In genomic region chr13:24571906-24572305, GRCm38 (mm10) we compare ENCODE assay signal across 29 mouse cellular contexts. TPM values are rescaled to one million over a fixed set of nuclear protein-coding genes. Genes with fewer than 3 reads are reported as not detected.
DNase-seq lines count a peak whose midpoint lies in the region; ATAC-seq and TF ChIP-seq lines count a peak whose summit lies in the region.
"Had no signal": no experiment of that assay in that cellular context is flagged by ENCODE, and none has a peak within 500 bp of the region (broad histone marks: within the 10 kb centered on the region; RNA-seq: fewer than 3 reads in every experiment).

No protein-coding gene starts in this region.

- peaks cover 5% of the 10 kb centered on the region for H3K4me1 ChIP-seq in heart, adult 2 months (ENCODE audit: control insufficient read depth, insufficient read depth, low read length)
- H3K4me1 ChIP-seq in heart, embryonic 11.5 days (ENCODE audit: control insufficient read depth, insufficient read depth, low read length): peaks cover 25% of the 10 kb centered on the region
- peaks cover 7% of the 10 kb centered on the region; the same call in 1 of the 2 replicates for H3K4me1 ChIP-seq in midbrain, embryonic 11.5 days (ENCODE audit: control insufficient read depth, insufficient read depth, low read length)

- 0 out of 2 replicates have a peak, but pooled peaks have one; percentile 16 for TF ChIP-seq EP300 in heart, adult 2 months (IDR thresholded peaks at IDR 0.05; ENCODE audit: insufficient read depth, low read depth, low read length)

- no peak overlapping the region for H3K27ac ChIP-seq in heart, adult 2 months
- no peak overlapping the region for H3K27ac ChIP-seq in heart, embryonic 11.5 days (ENCODE audit: low read depth, low read length)
- H3K27ac ChIP-seq in midbrain, embryonic 11.5 days (ENCODE audit: low read depth, low read length): no peak overlapping the region
- H3K27ac ChIP-seq: forebrain, embryonic 12.5 days; hindbrain, embryonic 12.5 days; hindbrain, postnatal 0 days; intestine, embryonic 15.5 days; layer of hippocampus, adult 2 months; left cerebral cortex, adult 2 months; liver, embryonic 12.5 days; midbrain, embryonic 12.5 days; neural tube, embryonic 12.5 days had no signal

- no peak overlapping the region for H3K4me3 ChIP-seq in heart, adult 2 months
- H3K4me3 ChIP-seq in heart, embryonic 11.5 days (ENCODE audit: low read depth, low read length): no peak overlapping the region
- no peak overlapping the region for H3K4me3 ChIP-seq in midbrain, embryonic 11.5 days (ENCODE audit: low read depth, low read length)
- H3K4me3 ChIP-seq: erythroblast, embryonic 14.5 days; forebrain, embryonic 12.5 days; hindbrain, embryonic 12.5 days; intestine, embryonic 15.5 days; layer of hippocampus, adult 2 months; left cerebral cortex, adult 2 months; liver, embryonic 12.5 days; midbrain, embryonic 12.5 days; myocyte; neural tube, embryonic 12.5 days had no signal

- H3K4me2 ChIP-seq in heart, embryonic 11.5 days: no peak overlapping the region
- H3K4me2 ChIP-seq in midbrain, embryonic 11.5 days: no peak overlapping the region
- H3K4me2 ChIP-seq: forebrain, embryonic 12.5 days; hindbrain, embryonic 12.5 days; intestine, embryonic 15.5 days; liver, embryonic 12.5 days; midbrain, embryonic 12.5 days; neural tube, embryonic 12.5 days had no signal

- peak in 1 of 2 experiments; percentile 32 for DNase-seq in heart, adult 2 months
- DNase-seq in kidney, postnatal 14 days: peak; percentile 16
- no peak for DNase-seq in kidney, adult 18-20 months
- DNase-seq in heart, adult 9 months (ENCODE audit: low spot score in 2 of 2): peak; percentile 37 to 46
- DNase-seq in urinary bladder, postnatal 36 days (ENCODE audit: low spot score in 2 of 2): no peak
- no peak for DNase-seq in midbrain, embryonic 11.5 days (ENCODE audit: low spot score, missing footprints)
- DNase-seq: adrenal gland, postnatal 14 days; B cell, adult 2 months; cerebellum, adult 11-12 months; cerebellum, adult 9-11 months; gastrocnemius, postnatal 14 days; liver, postnatal 0 days; lung, postnatal 36 days; right cerebral cortex, adult 18-20 months; spleen, adult 18-20 months; thymus, postnatal 14 days had no signal

- no peak overlapping the region for H3K9ac ChIP-seq in heart, adult 2 months (ENCODE audit: low read depth, low read length)
- H3K9ac ChIP-seq in heart, embryonic 11.5 days (ENCODE audit: low read depth, low read length): no peak overlapping the region
- H3K9ac ChIP-seq in midbrain, embryonic 11.5 days (ENCODE audit: low read length): no peak overlapping the region
- H3K9ac ChIP-seq: forebrain, embryonic 12.5 days; hindbrain, embryonic 12.5 days; intestine, embryonic 15.5 days; liver, embryonic 12.5 days; liver, postnatal 0 days; midbrain, embryonic 12.5 days; neural tube, embryonic 12.5 days had no signal

- H3K9me3 ChIP-seq in heart, embryonic 11.5 days (replicated peaks; ENCODE audit: control insufficient read depth, low read length): no peaks in the 10 kb centered on the region
- no peaks in the 10 kb centered on the region for H3K9me3 ChIP-seq in midbrain, embryonic 11.5 days (ENCODE audit: control insufficient read depth, low read length)
- H3K9me3 ChIP-seq: forebrain, embryonic 12.5 days; hindbrain, embryonic 12.5 days; intestine, embryonic 15.5 days; liver, embryonic 12.5 days; midbrain, embryonic 12.5 days; neural tube, embryonic 12.5 days had no signal

- no peak for ATAC-seq in heart, embryonic 11.5 days (replicated peaks; ENCODE audit: insufficient number of reproducible peaks, low FRiP score, low TSS enrichment)
- no peak for ATAC-seq in midbrain, embryonic 11.5 days (ENCODE audit: low FRiP score)
- ATAC-seq: activated CD4-positive, CD25-positive, alpha-beta regulatory T cell, adult 4 months; hindbrain, postnatal 0 days; intestine, embryonic 15.5 days; liver, embryonic 12.5 days; liver, postnatal 0 days had no signal

- intact Hi-C loops in heart, adult 2 months (cut with DNase I): loop anchor here (5.0 kb wide), 1 partner anchor 45 kb away; no protein-coding TSS in a partner anchor

- WGBS in heart, adult 2 months: 36% methylated on average over 6 of the region's 6 CpGs
- 84% methylated on average over 6 of the region's 6 CpGs for WGBS in heart, embryonic 11.5 days (ENCODE audit: insufficient replicate concordance)
- WGBS in midbrain, embryonic 11.5 days: 90% methylated on average over 6 of the region's 6 CpGs

- no peaks in the 10 kb centered on the region for H3K36me3 ChIP-seq in heart, adult 2 months (ENCODE audit: control insufficient read depth, insufficient read depth, low read length)
- no peaks in the 10 kb centered on the region for H3K36me3 ChIP-seq in heart, embryonic 11.5 days (ENCODE audit: control insufficient read depth, insufficient read depth, low read length)
- H3K36me3 ChIP-seq in midbrain, embryonic 11.5 days (ENCODE audit: control insufficient read depth, insufficient read depth, low read length): no peaks in the 10 kb centered on the region
- H3K36me3 ChIP-seq: forebrain, embryonic 12.5 days; hindbrain, embryonic 12.5 days; intestine, embryonic 15.5 days; liver, embryonic 12.5 days; midbrain, embryonic 12.5 days; neural tube, embryonic 12.5 days had no signal

- no peak for TF ChIP-seq POLR2A in heart, adult 2 months (IDR thresholded peaks at IDR 0.05; ENCODE audit: insufficient read depth, low read depth, low read length)

- TF ChIP-seq CTCF in heart, adult 2 months (IDR thresholded peaks at IDR 0.05): no peak

- H3K79me2 ChIP-seq in heart, adult 2 months (replicated peaks; ENCODE audit: control insufficient read depth, insufficient read depth, low read length): no peaks in the 10 kb centered on the region

- H3K27me3 ChIP-seq in heart, adult 2 months (ENCODE audit: control insufficient read depth, insufficient read depth, low read length): no peaks in the 10 kb centered on the region
- no peaks in the 10 kb centered on the region for H3K27me3 ChIP-seq in heart, embryonic 11.5 days (ENCODE audit: control insufficient read depth, insufficient read depth, low read length)
- no peaks in the 10 kb centered on the region for H3K27me3 ChIP-seq in midbrain, embryonic 11.5 days (ENCODE audit: control insufficient read depth, insufficient read depth, low read length)
- H3K27me3 ChIP-seq: forebrain, embryonic 12.5 days; hindbrain, embryonic 12.5 days; intestine, embryonic 15.5 days; liver, embryonic 12.5 days; midbrain, embryonic 12.5 days; neural tube, embryonic 12.5 days had no signal

RNA-seq across cellular contexts. Expression of gene Ripor2, which starts 10.1 kb away (rescaled TPM):
- 1 to 10 TPM; 7.4 to 8.2 TPM for total RNA-seq in heart, adult 2 months (2021)
- 4.7 and 5.5 TPM in 2 replicates for polyA plus RNA-seq in heart, adult 2 months (2012; rRNA removed)
- polyA plus RNA-seq in heart, embryonic 11.5 days (2014; fragmentation: Nextera tagmentation; extraction: Ambion mirVana): 5.8 and 6.5 TPM in 2 replicates
- 9.2 and 11.1 TPM in 2 replicates for polyA plus RNA-seq in midbrain, embryonic 11.5 days (2014; fragmentation: Nextera tagmentation; extraction: Ambion mirVana)

Comparison
In these comparisons a context has a peak if more than half of its experiments do, and no peak if none do; other contexts are left out.
1. DNase-seq: peak in kidney, postnatal 14 days (single experiment) and heart, adult 9 months (2 of 2); none in kidney, adult 18-20 months (single experiment), urinary bladder, postnatal 36 days (0 of 2) and midbrain, embryonic 11.5 days (single experiment).